Mouse (Mus musculus) kidney, adult 2 months (tissue): ENCODE measurements around the gene Pex5l. TPM values are rescaled to one million over a fixed set of nuclear protein-coding genes. Genes with fewer than 3 reads are reported as not detected.

Source experiments
- DNase-seq: peaks from one replicate; pipeline ENCODE4 v3.0.0; 2021
- H3K27ac ChIP-seq: fragments of 200-500 bp; 2 replicates; pipeline ENCODE4 v1.5.1; 2012; ENCODE audit warnings: low read depth, low read length, control low read depth, inconsistent platforms; ENCODE audit not compliant: insufficient read depth
- H3K27me3 ChIP-seq: fragments of 200-500 bp; replicated peaks from 2 replicates; pipeline ENCODE4 v1.6.1; 2012; ENCODE audit warnings: mild to moderate bottlenecking, moderate library complexity, low read length, inconsistent platforms; ENCODE audit not compliant: control insufficient read depth, insufficient read depth
- H3K36me3 ChIP-seq: fragments of 200-500 bp; 2 replicates; pipeline ENCODE4 v1.6.1; 2012; ENCODE audit warnings: mild to moderate bottlenecking, moderate library complexity, low read length, inconsistent platforms; ENCODE audit not compliant: control insufficient read depth, insufficient read depth
- H3K4me1 ChIP-seq: fragments of 200-500 bp; 2 replicates; pipeline ENCODE4 v1.6.1; 2011; ENCODE audit warnings: low read length; ENCODE audit not compliant: control insufficient read depth, insufficient read depth
- H3K4me3 ChIP-seq: fragments of 200-500 bp; 2 replicates; pipeline ENCODE4 v1.5.1; 2011; ENCODE audit warnings: mild to moderate bottlenecking, low read depth, low read length, control low read depth; ENCODE audit not compliant: insufficient read depth
- CTCF ChIP-seq: fragments of 200-500 bp; conservative IDR thresholded peaks from 2 replicates; pipeline ENCODE4 v1.5.1; 2011; ENCODE audit warnings: low read depth, mild to moderate bottlenecking, control low read depth, low read length, moderate library complexity, mixed read lengths; ENCODE audit not compliant: insufficient read depth, insufficient read length
- POLR2A ChIP-seq: fragments of 200-500 bp; IDR thresholded peaks from one replicate; pipeline ENCODE4 v1.6.1; 2011; ENCODE audit warnings: low read depth, low read length, control low read depth
- WGBS: fragments of 180-500 bp; shearing (Covaris S2); methylation state at CpG from one replicate; pipeline ENCODE4 v1.1.7; 2018; 5-methylcytosine and 5-hydroxymethylcytosine counted together
- polyA plus RNA-seq: library from polyadenylated mRNA; depleted of rRNA; stranded (reverse); fragments of >200 nt; gene quantifications from 2 replicates; pipeline ENCODE4 v1.2.3, GENCODE M21; 2012

The Pex5l gene
- polyA plus RNA-seq, 1 experiment, result 0.58 TPM

DNA sequence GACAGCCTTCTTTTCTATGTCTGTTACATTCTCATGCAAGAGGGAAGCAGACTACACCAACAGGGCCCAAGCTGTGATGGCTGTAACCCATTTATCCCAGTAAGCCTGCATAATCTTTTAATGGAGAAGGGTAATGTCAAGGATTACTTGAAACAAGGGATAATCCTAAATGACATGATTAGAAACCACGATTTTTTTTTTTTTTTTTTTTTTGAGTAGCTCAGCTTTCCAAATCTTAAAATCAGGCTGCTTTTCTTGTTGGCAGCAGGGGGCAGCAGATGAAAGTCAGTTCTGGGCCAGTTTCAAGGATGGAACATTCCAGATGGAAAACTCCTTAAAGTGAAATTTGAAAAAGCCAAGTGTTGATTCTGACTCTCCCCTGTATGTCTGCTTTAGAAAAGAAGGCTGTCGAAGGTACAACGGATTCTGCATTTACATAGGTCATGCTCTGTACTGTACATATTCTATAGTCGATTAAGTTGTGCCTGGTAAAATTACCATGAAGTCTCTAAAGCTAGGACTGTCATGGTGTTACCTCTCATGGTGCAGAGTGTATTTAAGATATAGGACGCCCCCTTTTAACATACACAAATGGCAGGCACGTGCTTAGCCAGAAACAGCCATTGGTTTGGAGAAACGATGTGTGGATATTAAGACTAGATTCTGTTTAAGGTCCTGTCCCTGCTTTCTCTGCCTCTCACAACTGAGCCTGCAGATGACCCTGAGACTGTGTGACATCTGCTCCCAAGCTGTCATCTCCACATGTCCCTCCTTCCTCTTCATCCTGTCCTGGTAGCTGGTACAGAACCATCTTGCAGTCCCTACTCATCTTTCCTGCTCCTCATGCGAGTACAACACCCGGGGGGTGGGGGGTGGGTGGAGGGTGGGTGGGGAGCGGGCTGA lies 98.9 kb downstream of the Pex5l start:
- Histone ChIP-seq H3K4me3 (no peak overlapping the region), H3K4me1 (no peaks in the 10 kb centered on the region), H3K27me3 (no peaks in the 10 kb centered on the region), H3K36me3 (no peaks in the 10 kb centered on the region), H3K27ac (no peak overlapping the region)
- DNase-seq, result no peak
- TF ChIP-seq POLR2A (no peak), CTCF (no peak)
- 65% methylated on average over 10 of the region's 10 CpGs for WGBS

- Histone ChIP-seq H3K36me3 (no peaks in the 10 kb centered on the region), H3K27me3 (no peaks in the 10 kb centered on the region), H3K4me1 (no peaks in the 10 kb centered on the region), H3K4me3 (no peak overlapping the region), H3K27ac (no peak overlapping the region)
- DNase-seq, result no peak
- TF ChIP-seq CTCF (no peak), POLR2A (no peak)
- 45% methylated on average over 5 of the region's 5 CpGs for WGBS
These were observed 118.5 kb downstream of the Pex5l start for GRCm38 (mm10) chr3:33024566-33024965.

DNA sequence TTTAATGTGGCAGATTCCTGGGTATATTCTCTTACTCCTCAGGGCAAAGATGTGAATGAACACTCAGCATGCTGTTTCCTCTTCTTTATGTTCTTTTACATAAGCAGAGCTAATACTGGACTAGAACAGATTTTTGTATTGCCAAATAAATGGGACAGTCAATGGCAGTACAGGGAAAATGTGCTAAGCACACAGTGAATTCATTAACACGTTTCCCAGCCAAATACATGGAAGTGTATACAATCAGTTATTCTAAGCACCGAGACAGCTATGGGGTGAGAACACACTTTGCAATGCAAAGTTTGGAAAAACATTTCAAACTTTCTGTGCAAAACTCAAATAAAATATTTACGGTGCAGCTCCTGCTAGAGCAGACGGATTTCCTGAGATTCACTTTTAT lies 139.1 kb downstream of the Pex5l start:
- H3K27me3 ChIP-seq, result no peaks in the 10 kb centered on the region
- no peak for TF ChIP-seq CTCF
- TF ChIP-seq POLR2A, result no peak
- WGBS, result 60% methylated on average over 4 of the region's 4 CpGs
- no peak for DNase-seq
- H3K36me3 ChIP-seq, result no peaks in the 10 kb centered on the region
- H3K4me3 ChIP-seq, result no peak overlapping the region
- H3K4me1 ChIP-seq, result no peaks in the 10 kb centered on the region
- H3K27ac ChIP-seq, result no peak overlapping the region

- Histone ChIP-seq H3K27ac (no peak overlapping the region), H3K4me3 (no peak overlapping the region), H3K27me3 (no peaks in the 10 kb centered on the region), H3K36me3 (no peaks in the 10 kb centered on the region), H3K4me1 (no peaks in the 10 kb centered on the region)
- DNase-seq, result no peak
- 82% methylated on average over 3 of the region's 3 CpGs for WGBS
- TF ChIP-seq CTCF, result no peak
- no peak for TF ChIP-seq POLR2A
These were observed 141.3 kb downstream of the Pex5l start for GRCm38 (mm10) chr3:33001769-33002168.

DNA sequence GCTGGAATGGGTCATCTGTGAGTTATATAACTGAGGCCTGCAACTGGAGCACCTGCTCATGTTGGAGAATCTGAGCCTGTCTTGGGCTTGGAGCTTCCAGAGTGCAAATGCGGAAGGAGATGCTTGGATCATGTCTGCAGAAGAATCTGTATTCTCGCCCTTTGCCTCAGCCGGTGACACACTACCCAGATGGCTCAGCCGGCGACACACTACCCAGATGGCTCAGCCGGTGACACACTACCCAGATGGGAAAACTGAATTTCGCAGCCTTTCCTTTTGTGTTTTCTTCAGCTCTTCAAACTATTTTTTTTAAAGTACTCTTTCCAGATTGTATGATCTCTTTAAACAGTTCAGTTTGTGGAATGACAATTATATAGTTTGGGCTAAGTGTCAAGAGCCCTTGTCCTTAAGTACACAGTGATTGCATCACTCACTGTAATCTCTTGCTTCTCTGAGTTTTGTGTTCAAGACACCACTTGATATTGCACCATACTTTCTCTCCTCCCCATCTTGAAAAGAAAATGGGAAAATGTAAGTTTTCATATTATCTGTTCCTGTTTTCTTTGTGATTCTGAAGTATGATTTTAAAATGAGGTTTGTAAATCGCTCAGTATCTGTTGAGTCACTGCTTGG lies 142.5 kb downstream of the Pex5l start:
- Histone ChIP-seq H3K4me3 (no peak overlapping the region), H3K4me1 (no peaks in the 10 kb centered on the region), H3K27me3 (no peaks in the 10 kb centered on the region), H3K36me3 (no peaks in the 10 kb centered on the region), H3K27ac (no peak overlapping the region)
- no peak for DNase-seq
- TF ChIP-seq POLR2A, result no peak
- TF ChIP-seq CTCF, result no peak
- 89% methylated on average over 8 of the region's 8 CpGs for WGBS

DNA sequence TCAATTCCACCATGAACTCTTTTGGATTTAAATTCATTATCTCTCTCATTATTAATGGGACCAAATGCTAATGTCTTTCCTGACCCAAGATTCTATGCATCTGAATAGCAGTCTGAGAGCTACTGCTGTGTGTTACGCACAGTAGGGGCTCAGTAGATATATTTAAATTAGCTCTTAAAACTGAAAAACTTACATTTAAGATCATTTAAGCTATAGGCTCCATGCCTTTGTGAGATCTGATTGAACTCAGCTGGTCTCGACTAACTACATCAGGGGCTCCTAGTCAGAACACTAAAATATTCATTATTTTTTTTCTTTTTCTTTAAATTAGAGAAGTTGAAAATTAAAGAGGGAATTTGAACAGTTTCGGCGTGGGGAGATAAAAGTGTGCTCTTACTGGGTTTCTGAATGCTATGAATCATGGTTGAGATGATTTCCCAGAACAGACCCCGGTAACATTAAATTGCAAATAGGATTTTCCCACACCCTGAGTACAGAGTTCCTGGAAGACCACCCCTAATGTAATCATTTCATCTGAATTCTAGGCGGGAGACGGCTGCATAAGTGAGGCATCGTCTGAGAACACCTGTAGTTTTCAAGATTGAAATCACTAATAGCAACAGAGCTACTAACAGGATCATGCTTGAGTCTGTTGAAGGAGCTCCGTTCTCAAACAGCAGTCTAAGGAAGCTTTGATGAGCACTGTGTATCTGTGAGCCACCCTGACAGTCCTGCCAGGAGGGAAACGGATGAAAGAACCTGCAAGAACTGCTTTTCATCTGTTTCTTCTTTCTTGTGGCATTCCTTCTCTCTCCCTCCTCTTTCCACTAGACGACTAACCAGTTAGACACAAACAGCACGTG lies 151.1 kb downstream of the Pex5l start:
- H3K36me3 ChIP-seq, result no peaks in the 10 kb centered on the region
- no peaks in the 10 kb centered on the region for H3K4me1 ChIP-seq
- DNase-seq, result no peak
- WGBS, result 73% methylated on average over 12 of the region's 12 CpGs
- H3K27me3 ChIP-seq, result no peaks in the 10 kb centered on the region
- TF ChIP-seq CTCF (no peak), POLR2A (no peak)
- H3K27ac ChIP-seq, result no peak overlapping the region
- no peak overlapping the region for H3K4me3 ChIP-seq
